10 mouse cellular contexts compared by ENCODE assay signal in the genomic region with DNA sequence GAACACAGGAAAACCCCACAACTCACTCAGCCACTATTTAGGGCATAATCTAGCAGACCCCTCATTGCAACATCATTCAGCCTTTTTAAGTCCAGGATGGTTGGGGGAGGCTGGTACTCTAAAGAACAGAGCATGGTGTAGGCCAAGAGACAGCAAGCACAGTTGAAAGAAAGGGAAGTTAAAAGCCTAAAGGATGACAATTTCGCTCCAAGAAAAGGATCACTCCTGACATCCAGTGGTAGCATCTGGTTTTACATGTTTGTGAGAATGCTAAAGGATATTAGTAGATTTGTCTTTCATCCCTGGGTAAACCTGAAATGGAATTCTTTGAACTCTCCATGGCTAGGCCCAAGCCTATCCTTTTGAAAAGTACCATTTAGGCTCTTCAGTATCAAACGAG. TPM values are rescaled to one million over a fixed set of nuclear protein-coding genes. Genes with fewer than 3 reads are reported as not detected.
DNase-seq lines count a peak whose midpoint lies in the region; ATAC-seq lines count a peak whose summit lies in the region.
"Had no signal": no experiment of that assay in that cellular context is flagged by ENCODE, and none has a peak within 500 bp of the region (broad histone marks: within the 10 kb centered on the region; RNA-seq: fewer than 3 reads in every experiment).

No protein-coding gene starts in this region.

- H3K36me3 ChIP-seq in liver, embryonic 11.5 days (ENCODE audit: control insufficient read depth, insufficient read depth, low read length) = no peaks in the 10 kb centered on the region
- no peaks in the 10 kb centered on the region for H3K36me3 ChIP-seq in liver, embryonic 12.5 days
- no peaks in the 10 kb centered on the region for H3K36me3 ChIP-seq in midbrain, embryonic 14.5 days (ENCODE audit: control insufficient read depth, insufficient read depth, low read length)
- H3K36me3 ChIP-seq: stomach, embryonic 15.5 days had no signal

- no peak overlapping the region for H3K4me3 ChIP-seq in liver, embryonic 11.5 days (ENCODE audit: low read depth, low read length)
- no peak overlapping the region for H3K4me3 ChIP-seq in liver, embryonic 12.5 days
- no peak overlapping the region for H3K4me3 ChIP-seq in midbrain, embryonic 14.5 days (replicated peaks; ENCODE audit: low read depth, low read length)
- H3K4me3 ChIP-seq: stomach, embryonic 15.5 days had no signal

- peak; percentile 15; the same call in 1 of the 2 replicates for ATAC-seq in liver, embryonic 11.5 days (replicated peaks; ENCODE audit: low FRiP score)
- ATAC-seq in liver, embryonic 12.5 days = no peak
- ATAC-seq in midbrain, embryonic 14.5 days (ENCODE audit: low FRiP score, low TSS enrichment) = 0 out of 2 replicates have a peak, but pooled peaks have one; percentile 38

- peak; percentile 44 for DNase-seq in adrenal gland, postnatal 10 days
- DNase-seq in adrenal gland, postnatal 25 days = no peak
- DNase-seq in liver, embryonic 11.5 days (ENCODE audit: low spot score) = no peak
- peak; percentile 12 for DNase-seq in embryo, embryonic 9.5 days (ENCODE audit: extremely low spot score)
- peak; percentile 41 to 51 for DNase-seq in kidney, postnatal 36 days
- peak; percentile 79 for DNase-seq in midbrain, embryonic 14.5 days
- no peak for DNase-seq in thymus, postnatal 36 days

- no peaks in the 10 kb centered on the region for H3K27me3 ChIP-seq in liver, embryonic 11.5 days (replicated peaks; ENCODE audit: control insufficient read depth, insufficient read depth, low read length)
- H3K27me3 ChIP-seq in liver, embryonic 12.5 days (replicated peaks) = no peaks in the 10 kb centered on the region
- no peaks in the 10 kb centered on the region for H3K27me3 ChIP-seq in midbrain, embryonic 14.5 days (ENCODE audit: control insufficient read depth, insufficient read depth, low read length)
- H3K27me3 ChIP-seq: stomach, embryonic 15.5 days had no signal

- no peak overlapping the region for H3K9ac ChIP-seq in liver, embryonic 11.5 days (ENCODE audit: low read depth, low read length)
- H3K9ac ChIP-seq in liver, embryonic 12.5 days = no peak overlapping the region
- H3K9ac ChIP-seq in midbrain, embryonic 14.5 days (replicated peaks; ENCODE audit: low read length) = no peak overlapping the region
- H3K9ac ChIP-seq: stomach, embryonic 15.5 days had no signal

- no peaks in the 10 kb centered on the region for H3K4me1 ChIP-seq in liver, embryonic 11.5 days (replicated peaks; ENCODE audit: control insufficient read depth, insufficient read depth, low read length)
- H3K4me1 ChIP-seq in liver, embryonic 12.5 days = no peaks in the 10 kb centered on the region
- H3K4me1 ChIP-seq in midbrain, embryonic 14.5 days (ENCODE audit: control insufficient read depth, insufficient read depth, low read length) = no peaks in the 10 kb centered on the region
- H3K4me1 ChIP-seq: stomach, embryonic 15.5 days had no signal

- WGBS in liver, embryonic 11.5 days = 27% methylated on average over 2 of the region's 2 CpGs
- 17% methylated on average over 2 of the region's 2 CpGs for whole genome bisulfite sequencing in liver, embryonic 12.5 days (ENCODE audit: insufficient replicate concordance)
- WGBS in midbrain, embryonic 14.5 days = 30% methylated on average over 2 of the region's 2 CpGs

- no peak overlapping the region for H3K27ac ChIP-seq in liver, embryonic 11.5 days (ENCODE audit: low read depth, low read length)
- no peak overlapping the region for H3K27ac ChIP-seq in liver, embryonic 12.5 days
- H3K27ac ChIP-seq in midbrain, embryonic 14.5 days (replicated peaks; ENCODE audit: low read depth, low read length) = no peak overlapping the region
- H3K27ac ChIP-seq: stomach, embryonic 15.5 days had no signal

- no peaks in the 10 kb centered on the region for H3K9me3 ChIP-seq in liver, embryonic 11.5 days (ENCODE audit: control insufficient read depth, low read length)
- H3K9me3 ChIP-seq in liver, embryonic 12.5 days (replicated peaks) = no peaks in the 10 kb centered on the region
- no peaks in the 10 kb centered on the region for H3K9me3 ChIP-seq in midbrain, embryonic 14.5 days (ENCODE audit: control insufficient read depth, low read length)
- H3K9me3 ChIP-seq: stomach, embryonic 15.5 days had no signal

- H3K4me2 ChIP-seq in liver, embryonic 11.5 days = no peak overlapping the region
- no peak overlapping the region for H3K4me2 ChIP-seq in liver, embryonic 12.5 days
- no peak overlapping the region for H3K4me2 ChIP-seq in midbrain, embryonic 14.5 days (ENCODE audit: low read length)
- H3K4me2 ChIP-seq: stomach, embryonic 15.5 days had no signal

RNA-seq across cellular contexts. Expression of a gene that starts 43.9 kb away (rescaled TPM):
- total RNA-seq in adrenal gland, postnatal 10 days (2021) = 1 to 10 TPM; 1.3 to 2.3 TPM
- 4.0 and 4.9 TPM in 2 replicates for total RNA-seq in adrenal gland, postnatal 25 days (2021)
- 0.90 and 1.0 TPM in 2 replicates for polyA plus RNA-seq in liver, embryonic 11.5 days (2014; fragmentation: Nextera tagmentation; extraction: Ambion mirVana)
- 0.33 and 0.45 TPM in 2 replicates for polyA plus RNA-seq in liver, embryonic 12.5 days (2016; fragmentation: Nextera tagmentation; extraction: Ambion mirVana)
- 4.4 and 5.1 TPM in 2 replicates for polyA plus RNA-seq in midbrain, embryonic 14.5 days (2014; fragmentation: Nextera tagmentation; extraction: Ambion mirVana)
- polyA plus RNA-seq: C2C12 had no signal

Comparison
In these comparisons a context has a peak if more than half of its experiments do, and no peak if none do; other contexts are left out.
1. DNase-seq: peak in adrenal gland, postnatal 10 days (single experiment), embryo, embryonic 9.5 days (single experiment), kidney, postnatal 36 days (2 of 2) and midbrain, embryonic 14.5 days (single experiment); none in adrenal gland, postnatal 25 days (single experiment), liver, embryonic 11.5 days (single experiment) and thymus, postnatal 36 days (0 of 2).